Mouse (Mus musculus): Measurements from ENCODE around the gene Ccdc57.
"Not testable (repeated sequence)": the region's sequence is repeated elsewhere in the genome, so short reads cannot be mapped to it uniquely, and the experiment has no call there.

DNA sequence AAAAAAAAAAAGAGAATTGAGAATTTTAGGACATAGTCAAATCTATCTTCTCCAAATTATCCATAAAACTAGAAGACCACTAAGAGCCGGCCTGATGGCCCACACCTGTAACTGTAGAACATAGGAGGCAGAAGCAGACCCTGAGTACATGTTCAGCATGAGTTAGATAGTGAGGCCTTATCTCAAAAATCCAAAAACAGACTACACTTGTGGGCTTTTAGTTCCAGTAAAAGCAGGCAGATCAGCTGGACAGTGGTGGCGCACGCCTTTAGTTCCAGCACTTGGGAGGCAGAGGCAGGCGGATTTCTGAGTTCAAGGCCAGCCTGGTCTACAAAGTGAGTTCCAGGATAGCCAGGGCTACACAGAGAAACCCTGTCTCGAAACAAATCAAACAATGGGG is 99.7 kb downstream of the Ccdc57 start:
- not testable (repeated sequence) for TF ChIP-seq POLR2A (IDR thresholded peaks at IDR 0.05; ENCODE audit: low read depth, low read length); CTCF (IDR thresholded peaks at IDR 0.05; ENCODE audit: borderline replicate concordance, insufficient read depth, low read length)

Data from embryonic fibroblast, embryonic 13.5 days (primary cell).